Mouse (Mus musculus) hindbrain, embryonic 13.5 days (tissue): Measurements from ENCODE around the gene Foxa2. TPM values are rescaled to one million over a fixed set of nuclear protein-coding genes. Genes with fewer than 3 reads are reported as not detected.

Experiments
- ATAC-seq: fragments of 200-750 bp; cut with Nextera tagmentation; 2 replicates; pipeline ENCODE4 v1.8.0; 2017; ENCODE audit warnings: moderate TSS enrichment; ENCODE audit not compliant: low FRiP score
- H3K27ac ChIP-seq: fragments of 300-500 bp; sonication (generic); 2 replicates; pipeline ENCODE4 v1.5.1; 2015; ENCODE audit warnings: inconsistent platforms, mild to moderate bottlenecking, moderate library complexity
- H3K27me3 ChIP-seq: fragments of 300-500 bp; sonication (generic); 2 replicates; pipeline ENCODE4 v1.6.1; 2015; ENCODE audit warnings: mild to moderate bottlenecking, inconsistent platforms
- H3K36me3 ChIP-seq: fragments of 300-500 bp; sonication (generic); 2 replicates; pipeline ENCODE4 v1.6.1; 2015; ENCODE audit warnings: mild to moderate bottlenecking, inconsistent platforms
- H3K4me1 ChIP-seq: fragments of 300-500 bp; sonication (generic); replicated peaks from 2 replicates; pipeline ENCODE4 v1.6.1; 2015; ENCODE audit warnings: inconsistent platforms
- H3K4me2 ChIP-seq: fragments of 300-500 bp; sonication (generic); 2 replicates; pipeline ENCODE4 v1.6.1; 2015; ENCODE audit warnings: inconsistent platforms, mild to moderate bottlenecking, moderate library complexity
- H3K4me3 ChIP-seq: fragments of 300-500 bp; sonication (generic); 2 replicates; pipeline ENCODE4 v1.5.1; 2015; ENCODE audit warnings: mild to moderate bottlenecking, inconsistent platforms
- H3K9ac ChIP-seq: fragments of 300-500 bp; sonication (generic); 2 replicates; pipeline ENCODE4 v1.6.1; 2015; ENCODE audit warnings: mild to moderate bottlenecking, inconsistent platforms
- H3K9me3 ChIP-seq: fragments of 300-500 bp; sonication (generic); 2 replicates; pipeline ENCODE4 v1.6.1; 2016; ENCODE audit warnings: inconsistent platforms
- WGBS: fragments of 180-500 bp; shearing (Covaris S2); methylation state at CpG from one replicate; pipeline ENCODE4 v1.1.7; 2015; 5-methylcytosine and 5-hydroxymethylcytosine counted together
- polyA plus RNA-seq: library from polyadenylated mRNA; unstranded; fragments of >200 nt; fragmentation: Nextera tagmentation; extraction: Ambion mirVana; gene quantifications from 2 replicates; pipeline ENCODE4 v1.2.1, GENCODE M21; 2015

Gene Foxa2
- polyA plus RNA-seq, 1 experiment from 2014 or later, result 1.7 TPM

- H3K4me1 ChIP-seq, result peaks cover 4% of the 10 kb centered on the region; the same call in 1 of the 2 replicates
- H3K27me3 ChIP-seq, result peaks cover 91% of the 10 kb centered on the region
- H3K9me3 ChIP-seq, result no peaks in the 10 kb centered on the region
- H3K9ac ChIP-seq, result no peak overlapping the region
- no peak overlapping the region for H3K4me3 ChIP-seq
- H3K27ac ChIP-seq, result no peak overlapping the region
- no peak overlapping the region for H3K4me2 ChIP-seq
- H3K36me3 ChIP-seq, result no peaks in the 10 kb centered on the region
- ATAC-seq, result no peak
- 12% methylated on average over 3 of the region's 3 CpGs for WGBS
Observed at GRCm38 (mm10) chr2:148020125-148020524, 26.6 kb downstream of the Foxa2 start.

GRCm38 (mm10) chr2:148017782-148018690 lies 28.7 kb downstream of the Foxa2 start:
- Histone ChIP-seq H3K36me3 (no peaks in the 10 kb centered on the region), H3K27me3 (peaks cover 86% of the 10 kb centered on the region), H3K4me3 (no peak overlapping the region), H3K4me1 (peaks cover 4% of the 10 kb centered on the region; the same call in 1 of the 2 replicates), H3K9ac (no peak overlapping the region), H3K9me3 (no peaks in the 10 kb centered on the region), H3K27ac (no peak overlapping the region), H3K4me2 (no peak overlapping the region)
- WGBS, result 90% methylated on average over 8 of the region's 8 CpGs
- ATAC-seq, result no peak

- no peaks in the 10 kb centered on the region for H3K4me1 ChIP-seq
- H3K9ac ChIP-seq, result no peak overlapping the region
- no peak for ATAC-seq
- H3K36me3 ChIP-seq, result no peaks in the 10 kb centered on the region
- H3K27ac ChIP-seq, result no peak overlapping the region
- no peak overlapping the region for H3K4me3 ChIP-seq
- H3K9me3 ChIP-seq, result no peaks in the 10 kb centered on the region
- H3K4me2 ChIP-seq, result no peak overlapping the region
- 82% methylated on average over 3 of the region's 3 CpGs for WGBS
- H3K27me3 ChIP-seq, result peaks cover 49% of the 10 kb centered on the region
Observed at GRCm38 (mm10) chr2:148013382-148013781, 33.4 kb downstream of the Foxa2 start.

GRCm38 (mm10) chr2:148009049-148009448 lies 37.7 kb downstream of the Foxa2 start:
- Histone ChIP-seq H3K9ac (no peak overlapping the region), H3K4me3 (no peak overlapping the region), H3K27ac (no peak overlapping the region), H3K27me3 (peaks cover 12% of the 10 kb centered on the region; the same call in 1 of the 2 replicates), H3K9me3 (no peaks in the 10 kb centered on the region), H3K36me3 (no peaks in the 10 kb centered on the region), H3K4me1 (no peaks in the 10 kb centered on the region), H3K4me2 (no peak overlapping the region)
- no peak for ATAC-seq
- WGBS, result 94% methylated on average over 4 of the region's 4 CpGs

- Histone ChIP-seq H3K27me3 (no peaks in the 10 kb centered on the region), H3K9ac (no peak overlapping the region), H3K4me2 (no peak overlapping the region), H3K36me3 (no peaks in the 10 kb centered on the region), H3K4me3 (no peak overlapping the region), H3K27ac (no peak overlapping the region), H3K9me3 (no peaks in the 10 kb centered on the region), H3K4me1 (no peaks in the 10 kb centered on the region)
- WGBS, result 57% methylated on average over 7 of the region's 7 CpGs
- ATAC-seq, result no peak
Observed at GRCm38 (mm10) chr2:148004554-148005521, 41.9 kb downstream of the Foxa2 start.

- no peak overlapping the region for H3K4me3 ChIP-seq
- ATAC-seq, result no peak
- no peak overlapping the region for H3K9ac ChIP-seq
- 85% methylated on average over 3 of the region's 3 CpGs for WGBS
- H3K4me1 ChIP-seq, result no peaks in the 10 kb centered on the region
- no peaks in the 10 kb centered on the region for H3K36me3 ChIP-seq
- H3K9me3 ChIP-seq, result no peaks in the 10 kb centered on the region
- H3K27me3 ChIP-seq, result no peaks in the 10 kb centered on the region
- no peak overlapping the region for H3K4me2 ChIP-seq
- H3K27ac ChIP-seq, result no peak overlapping the region
Observed at GRCm38 (mm10) chr2:148003511-148003910, 43.3 kb downstream of the Foxa2 start.

- no peak overlapping the region for H3K4me2 ChIP-seq
- peaks cover 5% of the 10 kb centered on the region; the same call in 1 of the 2 replicates for H3K27me3 ChIP-seq
- H3K36me3 ChIP-seq, result no peaks in the 10 kb centered on the region
- 78% methylated on average over 10 of the region's 10 CpGs for WGBS
- H3K4me1 ChIP-seq, result no peaks in the 10 kb centered on the region
- no peak overlapping the region for H3K9ac ChIP-seq
- H3K9me3 ChIP-seq, result no peaks in the 10 kb centered on the region
- H3K4me3 ChIP-seq, result no peak overlapping the region
- ATAC-seq, result no peak
- H3K27ac ChIP-seq, result no peak overlapping the region
Observed at GRCm38 (mm10) chr2:147998206-147998966, 48.4 kb downstream of the Foxa2 start.

GRCm38 (mm10) chr2:147996781-147997180 lies 50.0 kb downstream of the Foxa2 start:
- H3K4me1 ChIP-seq, result no peaks in the 10 kb centered on the region
- no peak overlapping the region for H3K4me3 ChIP-seq
- no peak overlapping the region for H3K9ac ChIP-seq
- H3K36me3 ChIP-seq, result no peaks in the 10 kb centered on the region
- no peak for ATAC-seq
- H3K9me3 ChIP-seq, result no peaks in the 10 kb centered on the region
- no peak overlapping the region for H3K27ac ChIP-seq
- peaks cover 9% of the 10 kb centered on the region; the same call in 1 of the 2 replicates for H3K27me3 ChIP-seq
- H3K4me2 ChIP-seq, result no peak overlapping the region

- Histone ChIP-seq H3K9ac (no peak overlapping the region), H3K27ac (no peak overlapping the region), H3K27me3 (peaks cover 26% of the 10 kb centered on the region), H3K9me3 (no peaks in the 10 kb centered on the region), H3K4me2 (no peak overlapping the region), H3K4me3 (no peak overlapping the region), H3K36me3 (no peaks in the 10 kb centered on the region), H3K4me1 (no peaks in the 10 kb centered on the region)
- no peak for ATAC-seq
- WGBS, result 85% methylated on average over 4 of the region's 4 CpGs
Observed at GRCm38 (mm10) chr2:147993821-147994220, 52.9 kb downstream of the Foxa2 start.

- Histone ChIP-seq H3K4me2 (no peak overlapping the region), H3K4me3 (no peak overlapping the region), H3K9me3 (no peaks in the 10 kb centered on the region), H3K4me1 (no peaks in the 10 kb centered on the region), H3K27ac (no peak overlapping the region), H3K36me3 (no peaks in the 10 kb centered on the region), H3K27me3 (peaks cover 29% of the 10 kb centered on the region), H3K9ac (no peak overlapping the region)
- no peak for ATAC-seq
- 90% methylated on average over 10 of the region's 10 CpGs for WGBS
Observed at GRCm38 (mm10) chr2:147992935-147993679, 53.7 kb downstream of the Foxa2 start.
